Mouse (Mus musculus) spleen, adult 18-20 months (tissue): Measurements from ENCODE around the gene Mbd6.

Experiments used
- DNase-seq, 2 experiments: peaks; one replicate each; pipeline ENCODE4 v3.0.0; 2022; ENCODE audit warnings: mixed read lengths in 2 of 2

Mbd6 gene

DNA sequence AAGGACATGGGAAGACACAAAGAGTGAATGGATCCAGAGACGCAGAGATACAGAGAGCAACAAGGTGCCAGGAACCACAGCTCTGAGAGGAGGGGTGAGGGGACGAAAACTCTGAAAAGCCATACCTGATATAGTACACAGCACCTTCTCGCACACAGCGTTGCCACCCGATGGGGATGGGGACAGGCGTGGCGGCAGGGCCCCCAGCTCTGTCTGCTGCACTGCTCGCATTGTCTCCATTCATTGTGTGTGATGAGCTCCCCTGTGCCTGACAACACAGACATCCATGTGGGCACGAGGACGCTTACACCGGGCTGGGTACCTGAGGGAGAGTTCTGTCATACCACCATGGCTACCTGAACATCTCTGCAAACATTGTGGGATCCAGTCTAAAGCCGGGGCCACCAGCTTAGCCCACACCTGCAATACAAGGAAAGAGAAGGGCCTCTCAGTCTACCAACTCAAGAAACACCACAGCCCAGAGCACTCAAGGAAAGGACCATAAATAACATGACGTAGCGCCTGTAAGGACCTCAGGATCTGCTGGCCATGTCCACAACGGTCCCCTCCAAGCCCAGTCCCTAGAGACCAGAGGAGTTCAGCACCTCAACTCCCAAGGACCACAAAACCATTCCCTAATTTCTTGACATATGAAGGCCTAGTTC is 1.4 kb downstream of the Mbd6 start:
- DNase-seq, result no peak

- DNase-seq, result no peak
Measured at GRCm38 (mm10) chr10:127286730-127287129, 2.1 kb downstream of the Mbd6 start.

DNA sequence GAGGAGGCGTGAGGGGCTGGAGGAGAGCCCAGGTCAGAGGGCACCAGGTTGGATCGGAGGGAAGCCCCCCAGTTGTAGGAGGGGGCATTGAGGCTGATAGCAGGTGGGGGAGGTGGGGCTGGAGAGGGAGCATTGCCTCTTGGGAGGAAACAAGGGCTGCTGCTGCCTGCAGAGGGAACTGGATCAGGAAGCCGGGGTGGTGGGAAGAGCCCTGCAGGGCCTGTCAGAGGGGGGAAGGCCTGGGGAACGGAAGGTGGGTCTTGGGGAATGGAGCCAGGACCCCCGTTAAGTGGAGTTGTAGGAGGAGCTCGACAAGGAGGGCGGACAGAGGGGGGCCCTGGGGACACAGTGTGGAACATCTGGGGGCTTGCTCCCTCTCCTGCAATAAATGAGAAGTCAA is 2.6 kb downstream of the Mbd6 start:
- no peak for DNase-seq

DNA sequence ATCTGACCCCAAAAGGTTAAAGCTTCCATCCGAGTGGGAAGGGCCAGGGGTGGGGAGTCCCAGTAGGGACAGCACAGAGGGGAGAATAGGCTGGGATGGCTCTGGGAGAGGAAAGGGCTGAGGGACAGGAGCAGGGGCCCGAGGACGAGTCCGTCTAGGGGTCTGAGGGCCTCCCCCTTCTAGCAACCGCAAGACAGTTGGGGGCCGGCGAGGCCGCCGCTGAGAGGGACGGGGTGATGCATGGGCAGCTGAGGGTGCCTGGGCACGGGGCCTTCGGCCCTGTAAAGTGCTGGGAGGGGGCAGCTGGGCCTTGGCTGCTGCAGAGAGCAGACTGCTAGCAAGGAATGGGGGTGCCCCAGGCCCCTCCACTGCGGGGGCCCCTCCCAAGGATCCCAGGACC is 3.2 kb downstream of the Mbd6 start:
- no peak for DNase-seq

- DNase-seq, result no peak
Measured at GRCm38 (mm10) chr10:127284724-127285500, 3.9 kb downstream of the Mbd6 start.

- no peak for DNase-seq
Measured at GRCm38 (mm10) chr10:127284105-127284622, 4.7 kb downstream of the Mbd6 start.

DNA sequence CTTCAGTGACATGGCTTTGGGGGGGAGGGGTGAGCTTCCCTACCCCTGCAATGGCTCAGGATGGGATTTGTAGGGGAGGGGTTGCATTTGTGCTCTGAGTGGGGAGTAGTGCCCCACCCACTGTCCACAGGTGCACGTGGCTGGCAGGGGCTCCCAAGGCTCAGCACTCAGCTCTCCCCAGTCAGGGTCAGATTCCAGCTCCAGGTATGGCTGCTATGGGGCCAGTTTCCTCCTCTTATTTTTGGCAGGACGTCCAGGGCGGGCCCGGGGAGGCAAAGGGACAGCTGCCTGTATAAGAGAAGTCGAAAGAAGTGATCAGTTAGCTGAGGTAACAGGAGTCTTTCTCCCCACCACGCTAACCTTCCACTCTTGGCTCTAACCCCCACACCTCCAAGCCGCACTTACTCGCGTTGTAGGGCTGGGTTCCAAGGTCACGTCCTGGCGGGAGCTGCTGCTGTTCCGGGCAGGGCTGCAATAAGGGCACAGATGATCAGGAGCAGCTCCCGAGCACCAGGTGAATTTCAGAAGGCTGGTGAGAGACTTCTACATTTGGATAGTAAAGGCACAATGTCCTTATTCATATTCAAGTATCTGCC is 6.1 kb downstream of the Mbd6 start:
- no peak for DNase-seq

GRCm38 (mm10) chr10:127281316-127281715 is 7.5 kb downstream of the Mbd6 start:
- no peak for DNase-seq

DNA sequence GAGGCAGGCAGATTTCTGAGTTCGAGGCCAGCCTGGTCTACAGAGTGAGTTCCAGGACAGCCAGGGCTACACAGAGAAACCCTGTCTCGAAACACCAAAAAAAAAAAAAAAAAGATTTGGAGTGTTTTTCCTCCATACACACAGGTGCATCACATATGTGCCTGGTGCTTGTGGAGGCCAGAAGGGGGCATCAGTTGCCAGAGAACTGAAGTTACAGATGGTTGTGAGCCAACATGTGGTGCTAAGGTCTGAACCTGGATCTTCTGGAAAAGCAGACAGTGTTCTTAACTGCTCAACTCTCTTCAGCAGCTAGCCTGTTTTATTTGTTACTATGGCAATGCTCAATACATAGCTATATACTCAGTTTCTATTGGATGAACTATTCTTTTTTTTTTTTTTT is 9.1 kb downstream of the Mbd6 start:
- DNase-seq, result no peak

- no peak for DNase-seq
Measured at GRCm38 (mm10) chr10:127274261-127275022, 14.4 kb downstream of the Mbd6 start.

GRCm38 (mm10) chr10:127272371-127272770 is 16.4 kb downstream of the Mbd6 start:
- no peak for DNase-seq

DNA sequence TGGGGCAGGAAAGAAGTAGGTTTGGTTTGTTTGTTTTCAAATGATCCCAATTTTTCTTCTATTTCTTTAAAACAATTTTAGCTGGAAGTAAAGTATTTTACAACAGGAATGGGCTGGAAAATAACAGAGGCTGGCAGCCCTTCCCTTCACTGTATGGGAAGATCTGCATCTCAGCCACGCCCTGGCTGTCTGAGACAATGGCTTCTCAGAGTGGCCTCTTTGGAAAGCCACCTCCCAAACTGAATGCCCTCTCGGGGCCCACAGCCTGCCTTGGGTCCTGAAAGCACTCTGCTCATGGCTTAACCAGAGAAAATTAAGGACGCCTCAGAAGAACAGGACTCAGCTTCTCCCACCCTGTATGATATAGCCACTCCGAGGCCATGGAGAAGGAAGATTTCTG is 18.9 kb downstream of the Mbd6 start:
- no peak for DNase-seq

GRCm38 (mm10) chr10:127269036-127269435 is 19.8 kb downstream of the Mbd6 start:
- DNase-seq, result no peak

- DNase-seq, result no peak
Measured at GRCm38 (mm10) chr10:127268401-127268800, 20.4 kb downstream of the Mbd6 start.

DNA sequence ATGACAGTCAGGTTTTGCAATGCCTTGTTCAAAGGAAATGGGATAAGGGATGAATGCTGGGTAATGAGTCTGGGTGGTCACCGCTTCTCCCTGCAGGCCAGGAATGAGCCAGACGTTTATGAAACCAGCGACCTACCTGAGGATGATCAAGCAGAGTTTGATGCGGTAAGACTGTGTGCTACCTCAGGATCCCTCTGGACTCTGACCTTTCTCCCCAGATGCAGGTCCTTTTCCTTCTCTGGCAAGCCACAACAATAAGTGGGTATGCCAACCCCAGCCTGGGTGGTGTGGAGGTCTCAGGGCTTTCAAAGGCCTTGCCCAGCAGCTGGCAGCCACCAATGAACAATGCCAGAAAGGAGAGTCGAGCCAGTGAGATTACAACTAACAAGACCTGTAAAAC is 21.5 kb downstream of the Mbd6 start:
- DNase-seq, result no peak

- DNase-seq, result peak; percentile 83 to 84
Measured at GRCm38 (mm10) chr10:127266112-127267091, 22.4 kb downstream of the Mbd6 start, which contains the start of gene Dctn2. Gene Dctn2 (plus strand): TSS chr10:127266368.

DNA sequence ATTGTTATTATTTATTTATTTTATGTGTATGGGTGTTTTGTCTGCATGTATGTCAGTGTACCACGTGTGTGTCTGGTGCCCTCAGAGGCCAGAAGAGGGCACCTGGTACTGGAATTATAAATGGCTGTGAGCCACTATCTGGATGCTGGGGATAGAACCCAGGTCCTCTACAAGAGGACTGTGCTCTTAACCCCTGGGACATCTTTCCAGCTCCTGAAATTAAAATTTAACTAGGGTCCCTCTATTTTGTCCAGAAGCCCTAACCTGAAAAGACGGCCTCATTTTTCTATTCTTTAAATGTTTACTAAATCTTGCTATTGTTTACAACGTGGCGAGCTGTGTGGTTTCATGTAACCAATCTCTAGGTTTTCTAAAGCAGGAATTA is 23.1 kb downstream of the Mbd6 start:
- DNase-seq, result no peak

GRCm38 (mm10) chr10:127264971-127265370 is 23.8 kb downstream of the Mbd6 start:
- no peak for DNase-seq

DNA sequence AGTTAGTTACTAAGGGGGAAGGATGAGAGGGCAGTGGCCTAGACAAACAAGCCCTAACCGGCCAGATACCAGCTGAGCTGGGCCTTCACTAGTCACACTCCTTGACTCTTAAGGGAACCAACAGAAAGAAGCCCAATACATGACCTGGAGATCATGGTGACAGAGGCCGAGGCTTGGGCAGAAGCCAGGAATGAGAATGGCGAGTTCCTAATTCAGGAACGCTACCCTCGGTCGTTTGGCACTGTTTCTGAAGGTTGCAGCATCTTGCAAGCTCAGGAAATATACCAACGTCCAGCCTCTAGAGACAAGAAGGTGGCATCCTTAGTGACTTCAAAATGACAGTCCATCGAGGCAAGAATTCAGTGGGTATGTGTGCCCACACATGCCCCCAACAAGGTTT is 24.5 kb downstream of the Mbd6 start:
- no peak for DNase-seq

DNA sequence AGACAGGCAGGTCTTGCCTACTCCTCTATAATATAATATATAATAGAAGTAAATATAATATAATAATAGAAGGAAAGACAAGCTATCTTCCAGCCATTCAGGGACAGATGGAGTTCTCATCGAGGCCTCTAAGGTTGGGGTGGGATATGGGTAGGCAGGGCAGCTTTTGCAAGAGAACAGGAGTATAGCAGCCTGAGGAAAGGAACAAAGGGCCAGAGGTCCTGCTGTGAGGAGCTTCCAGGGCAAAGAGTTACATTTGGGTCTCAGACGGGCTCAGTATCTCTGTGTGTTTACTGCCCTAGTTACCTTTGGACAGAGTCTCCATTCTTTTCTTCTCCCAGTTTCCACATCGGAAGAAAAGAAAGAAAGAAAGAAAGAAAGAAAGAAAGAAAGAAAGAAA is 25.2 kb downstream of the Mbd6 start:
- DNase-seq, result no peak

DNA sequence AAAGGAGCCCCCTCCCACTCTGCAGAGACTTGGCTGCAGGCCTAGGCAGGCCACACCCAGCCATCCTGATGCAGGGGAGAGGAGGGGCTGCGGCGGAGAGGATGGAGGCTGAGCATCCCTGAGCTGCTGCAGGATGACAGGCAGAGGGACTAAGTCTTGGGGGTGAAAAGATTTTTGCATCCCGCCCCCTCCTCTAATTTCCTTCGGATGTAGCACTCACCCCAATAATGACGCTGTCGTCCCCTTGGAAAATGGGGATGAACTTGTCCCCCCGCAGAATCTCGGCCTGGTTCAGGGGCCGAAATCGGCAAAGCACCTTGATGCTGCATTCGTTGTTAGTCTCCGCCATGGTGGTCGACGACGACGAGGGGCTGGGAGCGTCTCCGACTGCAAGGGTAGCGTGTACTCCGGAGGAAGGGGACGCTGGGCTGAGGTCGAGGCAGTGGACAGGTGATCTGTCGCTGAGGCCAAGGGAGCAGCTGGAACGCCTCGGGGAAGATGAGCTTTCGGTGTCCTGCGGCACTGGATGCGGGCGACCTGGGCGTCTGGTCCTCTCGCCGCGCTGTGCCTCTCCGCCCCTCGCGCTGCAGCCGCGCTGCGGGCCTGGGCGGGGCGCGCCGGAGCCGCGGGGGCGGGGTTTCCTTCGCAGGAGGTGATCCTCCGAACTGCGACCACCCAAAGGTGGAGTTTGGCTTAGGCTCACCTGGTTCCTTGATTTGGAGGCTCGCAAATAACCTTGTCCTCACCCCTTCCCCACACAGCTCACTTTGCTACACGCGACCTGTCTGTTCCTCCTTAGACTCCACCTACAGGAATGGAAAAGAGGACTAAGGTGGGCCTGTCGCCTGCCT is 26.0 kb downstream of the Mbd6 start, which contains the start of gene Kif5a:
Gene Kif5a (minus strand): TSS at position 801 of the 851 bp plus-strand sequence.
- peak in 1 of 2 experiments; percentile 36 for DNase-seq
